Mouse (Mus musculus): Measurements from ENCODE around the gene Zfp13. TPM values are rescaled to one million over a fixed set of nuclear protein-coding genes. Genes with fewer than 3 reads are reported as not detected.

The Zfp13 gene
- not detected for total RNA-seq (2023)

GRCm38 (mm10) chr17:23598582-23599552 lies at the start of gene Zfp13:
Zfp13 (minus strand) TSS chr17:23599487.

GRCm38 (mm10) chr17:23644613-23645495 lies 45.6 kb upstream of the Zfp13 start, which contains the start of gene Mmp25:
Mmp25 (minus strand) TSS chr17:23645277.

GRCm38 (mm10) chr17:23600641-23601622 lies 1.6 kb upstream of the Zfp13 start, which contains the start of gene Zscan10:
Zscan10 (plus strand) TSS chr17:23600856.

GRCm38 (mm10) chr17:23563595-23564367 lies 35.5 kb downstream of the Zfp13 start, which contains the start of gene Zfp213:
Zfp213 (minus strand) TSS chr17:23564238.

Other genes with a start within 250 kb of the Zfp13 start
- gene Vmn2r116, start 214.9 kb downstream of the Zfp13 start, total RNA-seq (2023): not detected
- not detected for gene Vmn2r117, start 119.8 kb downstream of the Zfp13 start, total RNA-seq (2023)
- 10 to 100 TPM in 1 of 2 experiments, 1 to 10 TPM in 1; 8.3 to 11.5 TPM for gene Zfp213, start 35.2 kb downstream of the Zfp13 start, total RNA-seq (2023)
- not detected for gene Zscan10, start 1.4 kb upstream of the Zfp13 start, total RNA-seq (2023)
- not detected for gene Mmp25, start 45.8 kb upstream of the Zfp13 start, total RNA-seq (2023)
- gene Bicdl2, start 61.0 kb upstream of the Zfp13 start, total RNA-seq (2023): under 1 TPM in 1 of 2 experiments, not detected in 1; 0.36 TPM
- 10 to 100 TPM; 40.1 to 46.3 TPM for gene Hcfc1r1, start 74.1 kb upstream of the Zfp13 start, total RNA-seq (2023)
- 10 to 100 TPM; 24.5 to 27.7 TPM for gene Thoc6, start 74.4 kb upstream of the Zfp13 start, total RNA-seq (2023)
- 10 to 100 TPM; 10.2 to 15.2 TPM for gene Tnfrsf12a, start 78.0 kb upstream of the Zfp13 start, total RNA-seq (2023)
- not detected for gene Cldn6, start 79.8 kb upstream of the Zfp13 start, total RNA-seq (2023)
- gene Cldn9, start 84.5 kb upstream of the Zfp13 start, total RNA-seq (2023): not detected
- not detected for gene 1520401A03Rik, start 123.3 kb upstream of the Zfp13 start, total RNA-seq (2023)
- gene Pkmyt1, start 126.8 kb upstream of the Zfp13 start, total RNA-seq (2023): 10 to 100 TPM; 32.9 to 38.9 TPM
- gene Paqr4, start 141.4 kb upstream of the Zfp13 start, total RNA-seq (2023): 1 to 10 TPM in 1 of 2 experiments, under 1 TPM in 1; 0.20 to 1.0 TPM
- not detected for gene Kremen2, start 146.3 kb upstream of the Zfp13 start, total RNA-seq (2023)
- gene Flywch1, start 172.1 kb upstream of the Zfp13 start, total RNA-seq (2023): 10 to 100 TPM; 24.9 to 32.8 TPM
- not detected for gene Flywch2, start 186.6 kb upstream of the Zfp13 start, total RNA-seq (2023)
- 1,000 to 10,000 TPM; 1,310 to 1,340 TPM for gene Srrm2, start 191.0 kb upstream of the Zfp13 start, total RNA-seq (2023)
- gene Elob, start 229.6 kb upstream of the Zfp13 start, total RNA-seq (2023): 100 to 1,000 TPM; 164 to 171 TPM
- not detected for gene Prss33, start 236.6 kb upstream of the Zfp13 start, total RNA-seq (2023)
- not detected for gene Prss32, start 244.4 kb upstream of the Zfp13 start, total RNA-seq (2023)
- gene Prss41, start 244.7 kb upstream of the Zfp13 start, total RNA-seq (2023): under 1 TPM in 1 of 2 experiments, not detected in 1; 0.41 TPM

Data from B cell, adult 67 days (primary cell).